ENCODE assay signal across 15 mouse cellular contexts in genomic region chr10:56525791-56526190, GRCm38 (mm10).
DNase-seq lines count a peak whose midpoint lies in the region.
"Had no signal": no experiment of that assay in that cellular context is flagged by ENCODE, and none has a peak within 500 bp of the region (broad histone marks: within the 10 kb centered on the region; RNA-seq: fewer than 3 reads in every experiment).

No protein-coding gene starts in this region.

- DNase-seq in 3T3-L1 (ENCODE audit: low read depth, low spot score): peak; percentile 25
- peak; percentile 37 for DNase-seq in Muller cell, postnatal 12 days (ENCODE audit: inconsistent ontology term)
- DNase-seq in embryo, embryonic 11 days: peak; percentile 51
- DNase-seq in forelimb bud, embryonic 11.5 days (ENCODE audit: low read depth, low spot score): peak; percentile 35
- no peak for DNase-seq in adipocyte (ENCODE audit: low spot score)
- no peak for DNase-seq in thymus, postnatal 36 days
- DNase-seq in ovary, postnatal 14 days (ENCODE audit: low spot score): no peak
- DNase-seq: adrenal gland, postnatal 14 days; B cell, adult 2 months; cerebellum, adult 18-20 months; cerebellum, adult 9-11 months; cerebellum, postnatal 36 days; gastrocnemius, postnatal 10 days; heart, adult 18-20 months; heart, postnatal 14 days had no signal

Comparison
In these comparisons a context has a peak if more than half of its experiments do, and no peak if none do; other contexts are left out.
1. DNase-seq: peak in 3T3-L1 (single experiment), Muller cell, postnatal 12 days (single experiment), embryo, embryonic 11 days (single experiment) and forelimb bud, embryonic 11.5 days (single experiment); none in adipocyte (single experiment), thymus, postnatal 36 days (0 of 2) and ovary, postnatal 14 days (single experiment).